Mouse (Mus musculus) natural killer cell, adult 2 months (primary cell): ENCODE measurements around the gene Galnt18.

Experiments
- DNase-seq, 2 experiments: peaks; one replicate each; pipeline ENCODE4 v3.0.0; 2022; ENCODE audit warnings: low spot score in 2 of 2

The Galnt18 gene

GRCm38 (mm10) chr7:111486811-111487333 lies 292.9 kb downstream of the Galnt18 start:
- no peak for DNase-seq

GRCm38 (mm10) chr7:111483896-111484295 lies 295.9 kb downstream of the Galnt18 start:
- DNase-seq, result no peak

GRCm38 (mm10) chr7:111483321-111483720 lies 296.5 kb downstream of the Galnt18 start:
- DNase-seq, result no peak

- DNase-seq, result no peak
These were observed 312.1 kb downstream of the Galnt18 start for GRCm38 (mm10) chr7:111467715-111468114.

GRCm38 (mm10) chr7:111466720-111467119 lies 313.1 kb downstream of the Galnt18 start:
- DNase-seq, result no peak

GRCm38 (mm10) chr7:111466121-111466520 lies 313.7 kb downstream of the Galnt18 start:
- no peak for DNase-seq

- DNase-seq, result no peak
These were observed 320.1 kb downstream of the Galnt18 start for GRCm38 (mm10) chr7:111459716-111460115.

- DNase-seq, result no peak
These were observed 323.8 kb downstream of the Galnt18 start for GRCm38 (mm10) chr7:111456007-111456406.

GRCm38 (mm10) chr7:111455541-111455940 lies 324.2 kb downstream of the Galnt18 start:
- no peak for DNase-seq

- DNase-seq, result no peak
These were observed 327.8 kb downstream of the Galnt18 start for GRCm38 (mm10) chr7:111452000-111452399.

GRCm38 (mm10) chr7:111450286-111451095 lies 329.3 kb downstream of the Galnt18 start:
- no peak for DNase-seq

GRCm38 (mm10) chr7:111433173-111433572 lies 346.6 kb downstream of the Galnt18 start:
- no peak for DNase-seq

GRCm38 (mm10) chr7:111427392-111427791 lies 352.4 kb downstream of the Galnt18 start:
- DNase-seq, result no peak
